Mouse (Mus musculus) heart, postnatal 0 days (tissue): Measurements from ENCODE around the gene Foxk2.

Source experiments
- CTCF ChIP-seq: IDR thresholded peaks from 2 replicates; pipeline ENCODE4 v1.5.1; 2016; ENCODE audit warnings: antibody characterized with exemption, control low read depth, low read depth
- EP300 ChIP-seq: IDR thresholded peaks from 2 replicates; pipeline ENCODE4 v1.6.1; 2016; ENCODE audit warnings: antibody characterized with exemption, low read depth

- no peak for TF ChIP-seq CTCF
- TF ChIP-seq EP300, result no peak
These were observed 27.1 kb upstream of the Foxk2 start for GRCm38 (mm10) chr11:121232706-121233105.
